Mouse (Mus musculus): Measurements from ENCODE around the gene Ak2. TPM values are rescaled to one million over a fixed set of nuclear protein-coding genes. Genes with fewer than 3 reads are reported as not detected.

The Ak2 gene
- polyA plus RNA-seq, 1 experiment from 2014 or later: 138 TPM

DNA sequence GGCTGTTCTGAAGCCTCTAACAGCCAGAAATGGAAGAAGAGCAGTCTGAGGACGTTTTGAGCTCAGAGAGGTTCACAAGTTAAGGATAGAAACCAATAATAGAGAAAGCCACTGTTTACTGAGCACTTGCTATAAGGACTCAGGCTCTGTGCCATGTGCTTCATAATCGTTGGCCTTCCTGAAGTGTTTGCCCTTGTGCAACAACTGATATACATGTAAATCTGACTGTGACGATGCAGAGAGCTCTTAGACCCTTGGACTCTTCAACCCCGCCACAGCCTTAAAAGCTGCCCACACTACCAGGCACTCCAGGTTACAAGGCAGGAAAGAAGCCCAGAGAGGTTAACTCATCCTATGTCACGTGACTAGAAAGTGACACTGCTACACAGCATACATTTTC is 22.7 kb upstream of the Ak2 start:
- Histone ChIP-seq H3K4me3 (ENCODE audit: low read depth, low read length) (no peak overlapping the region), H3K36me3 (ENCODE audit: control insufficient read depth, insufficient read depth, low read length) (no peaks in the 10 kb centered on the region), H3K27me3 (ENCODE audit: control insufficient read depth, insufficient read depth, low read length) (no peaks in the 10 kb centered on the region), H3K4me1 (replicated peaks; ENCODE audit: control insufficient read depth, insufficient read depth) (no peaks in the 10 kb centered on the region), H3K4me2 (replicated peaks; ENCODE audit: low read depth) (no peak overlapping the region), H3K27ac (replicated peaks) (no peak overlapping the region), H3K9me3 (ENCODE audit: control insufficient read depth, low read length) (no peaks in the 10 kb centered on the region), H3K9ac (ENCODE audit: low read length) (no peak overlapping the region)
- peak; percentile 43; the same call in 1 of the 2 replicates for ATAC-seq (ENCODE audit: low FRiP score, low TSS enrichment)
- 70% methylated on average over 5 of the region's 5 CpGs for WGBS
- TF ChIP-seq EP300 (optimal IDR thresholded peaks at IDR 0.05): no peak
- DNase-seq (ENCODE audit: low spot score): no peak

GRCm38 (mm10) chr4:128969607-128970416 is 21.9 kb upstream of the Ak2 start:
- Histone ChIP-seq H3K9me3 (ENCODE audit: control insufficient read depth, low read length) (no peaks in the 10 kb centered on the region), H3K36me3 (ENCODE audit: control insufficient read depth, insufficient read depth, low read length) (no peaks in the 10 kb centered on the region), H3K4me1 (replicated peaks; ENCODE audit: control insufficient read depth, insufficient read depth) (no peaks in the 10 kb centered on the region), H3K27me3 (ENCODE audit: control insufficient read depth, insufficient read depth, low read length) (no peaks in the 10 kb centered on the region), H3K27ac (replicated peaks) (no peak overlapping the region), H3K4me3 (ENCODE audit: low read depth, low read length) (no peak overlapping the region), H3K4me2 (replicated peaks; ENCODE audit: low read depth) (no peak overlapping the region), H3K9ac (ENCODE audit: low read length) (no peak overlapping the region)
- WGBS: 52% methylated on average over 18 of the region's 18 CpGs
- TF ChIP-seq CTCF (IDR thresholded peaks at IDR 0.05; ENCODE audit: low read depth) (no peak), EP300 (optimal IDR thresholded peaks at IDR 0.05) (no peak)
- no peak for DNase-seq (ENCODE audit: low spot score)
- ATAC-seq (ENCODE audit: low FRiP score, low TSS enrichment): peak; percentile 18; the same call in 1 of the 2 replicates

- WGBS: 66% methylated on average over 7 of the region's 8 CpGs
- H3K4me2 ChIP-seq (replicated peaks; ENCODE audit: low read depth): no peak overlapping the region
- H3K27ac ChIP-seq (replicated peaks): no peak overlapping the region
- no peaks in the 10 kb centered on the region for H3K4me1 ChIP-seq (replicated peaks; ENCODE audit: control insufficient read depth, insufficient read depth)
- no peaks in the 10 kb centered on the region for H3K9me3 ChIP-seq (ENCODE audit: control insufficient read depth, low read length)
- H3K27me3 ChIP-seq (ENCODE audit: control insufficient read depth, insufficient read depth, low read length): no peaks in the 10 kb centered on the region
- no peak for DNase-seq (ENCODE audit: low spot score)
- H3K36me3 ChIP-seq (ENCODE audit: control insufficient read depth, insufficient read depth, low read length): no peaks in the 10 kb centered on the region
- no peak overlapping the region for H3K9ac ChIP-seq (ENCODE audit: low read length)
- no peak overlapping the region for H3K4me3 ChIP-seq (ENCODE audit: low read depth, low read length)
- ATAC-seq (ENCODE audit: low FRiP score, low TSS enrichment): no peak
- TF ChIP-seq CTCF (IDR thresholded peaks at IDR 0.05; ENCODE audit: low read depth): no peak
- TF ChIP-seq EP300 (optimal IDR thresholded peaks at IDR 0.05): no peak
Measured at GRCm38 (mm10) chr4:128970417-128970807, 21.3 kb upstream of the Ak2 start.

DNA sequence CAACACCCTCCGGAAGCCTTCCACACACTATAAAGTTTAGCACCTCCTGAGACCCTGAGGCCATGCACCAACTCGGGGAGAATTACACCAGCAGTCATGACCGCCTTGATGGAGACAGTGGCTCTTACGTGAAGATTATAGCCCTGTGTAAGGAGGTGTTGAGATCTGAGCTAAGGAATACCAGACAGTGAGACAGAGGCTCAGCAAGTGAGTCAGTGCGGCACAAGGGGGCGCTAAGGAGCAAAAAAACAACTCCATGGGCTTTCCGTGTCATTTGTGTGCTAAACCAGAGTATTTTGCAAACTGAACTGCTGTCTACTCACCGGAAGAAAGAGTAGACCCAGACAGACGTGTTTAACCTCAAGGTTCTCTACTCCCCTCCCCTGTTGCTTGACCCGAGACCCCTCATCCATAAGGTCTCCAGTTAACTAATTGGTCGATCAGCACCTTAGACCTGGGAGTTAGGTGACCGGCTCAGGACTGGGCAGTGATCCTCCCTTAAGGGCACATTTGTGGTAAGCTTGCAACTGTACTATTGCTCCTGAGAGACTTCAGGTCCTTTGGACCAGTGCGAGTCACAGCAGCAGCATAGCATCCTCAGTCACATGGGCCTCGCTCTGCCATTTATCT is 20.6 kb upstream of the Ak2 start:
- Histone ChIP-seq H3K9ac (ENCODE audit: low read length) (no peak overlapping the region), H3K27ac (replicated peaks) (no peak overlapping the region), H3K27me3 (ENCODE audit: control insufficient read depth, insufficient read depth, low read length) (no peaks in the 10 kb centered on the region), H3K36me3 (ENCODE audit: control insufficient read depth, insufficient read depth, low read length) (no peaks in the 10 kb centered on the region), H3K4me1 (replicated peaks; ENCODE audit: control insufficient read depth, insufficient read depth) (no peaks in the 10 kb centered on the region), H3K4me2 (replicated peaks; ENCODE audit: low read depth) (no peak overlapping the region), H3K4me3 (ENCODE audit: low read depth, low read length) (no peak overlapping the region), H3K9me3 (ENCODE audit: control insufficient read depth, low read length) (no peaks in the 10 kb centered on the region)
- TF ChIP-seq EP300 (optimal IDR thresholded peaks at IDR 0.05): no peak
- TF ChIP-seq CTCF (IDR thresholded peaks at IDR 0.05; ENCODE audit: low read depth): peak; percentile 85
- WGBS: 45% methylated on average over 14 of the region's 14 CpGs
- ATAC-seq (ENCODE audit: low FRiP score, low TSS enrichment) (peak; percentile 40; the same call in 1 of the 2 replicates), DNase-seq (ENCODE audit: low spot score) (peak; percentile 82)

GRCm38 (mm10) chr4:128974677-128975076 is 17.1 kb upstream of the Ak2 start:
- H3K4me2 ChIP-seq (replicated peaks; ENCODE audit: low read depth): no peak overlapping the region
- 81% methylated on average over 8 of the region's 8 CpGs for WGBS
- ATAC-seq (ENCODE audit: low FRiP score, low TSS enrichment): no peak

DNA sequence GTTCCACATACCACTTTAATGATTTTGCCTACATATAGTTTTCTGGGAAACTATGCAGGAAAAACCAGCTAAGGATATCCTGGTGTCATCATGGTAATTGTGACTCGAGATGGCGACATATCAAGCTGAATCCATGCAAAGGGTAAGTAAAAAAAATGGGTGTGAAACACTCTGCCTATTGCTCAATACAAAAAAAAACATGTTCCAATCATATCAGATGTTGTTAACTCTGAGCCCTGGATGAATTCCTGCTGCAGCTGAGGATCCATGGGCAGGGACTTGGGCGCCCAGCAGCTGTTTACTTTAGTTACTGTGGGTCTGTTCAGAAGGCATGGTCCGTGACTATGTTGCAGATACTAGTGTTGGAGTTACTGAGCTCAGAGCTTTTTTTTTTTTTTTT is 15.2 kb upstream of the Ak2 start:
- no peak overlapping the region for H3K4me2 ChIP-seq (replicated peaks; ENCODE audit: low read depth)
- H3K4me1 ChIP-seq (replicated peaks; ENCODE audit: control insufficient read depth, insufficient read depth): no peaks in the 10 kb centered on the region
- TF ChIP-seq EP300 (optimal IDR thresholded peaks at IDR 0.05): no peak
- TF ChIP-seq CTCF (IDR thresholded peaks at IDR 0.05; ENCODE audit: low read depth): no peak
- no peaks in the 10 kb centered on the region for H3K27me3 ChIP-seq (ENCODE audit: control insufficient read depth, insufficient read depth, low read length)
- WGBS: 67% methylated on average over 4 of the region's 4 CpGs
- H3K4me3 ChIP-seq (ENCODE audit: low read depth, low read length): no peak overlapping the region
- no peak overlapping the region for H3K27ac ChIP-seq (replicated peaks)
- ATAC-seq (ENCODE audit: low FRiP score, low TSS enrichment) (no peak), DNase-seq (ENCODE audit: low spot score) (no peak)
- H3K9me3 ChIP-seq (ENCODE audit: control insufficient read depth, low read length): no peaks in the 10 kb centered on the region
- no peaks in the 10 kb centered on the region for H3K36me3 ChIP-seq (ENCODE audit: control insufficient read depth, insufficient read depth, low read length)
- H3K9ac ChIP-seq (ENCODE audit: low read length): no peak overlapping the region

More at GRCm38 (mm10) chr4:128974677-128975076, 17.1 kb upstream of the Ak2 start:
- H3K4me3 ChIP-seq (ENCODE audit: low read depth, low read length): no peak overlapping the region
- H3K4me1 ChIP-seq (replicated peaks; ENCODE audit: control insufficient read depth, insufficient read depth): no peaks in the 10 kb centered on the region
- no peaks in the 10 kb centered on the region for H3K9me3 ChIP-seq (ENCODE audit: control insufficient read depth, low read length)
- TF ChIP-seq CTCF (IDR thresholded peaks at IDR 0.05; ENCODE audit: low read depth) (no peak), EP300 (optimal IDR thresholded peaks at IDR 0.05) (no peak)
- no peaks in the 10 kb centered on the region for H3K27me3 ChIP-seq (ENCODE audit: control insufficient read depth, insufficient read depth, low read length)
- DNase-seq (ENCODE audit: low spot score): no peak
- no peaks in the 10 kb centered on the region for H3K36me3 ChIP-seq (ENCODE audit: control insufficient read depth, insufficient read depth, low read length)
- no peak overlapping the region for H3K27ac ChIP-seq (replicated peaks)
- no peak overlapping the region for H3K9ac ChIP-seq (ENCODE audit: low read length)

All from stomach, postnatal 0 days (tissue).